Comparison of ENCODE assay signal across 18 mouse cellular contexts in genomic region chr5:136710742-136711141, GRCm38 (mm10). TPM values are rescaled to one million over a fixed set of nuclear protein-coding genes. Genes with fewer than 3 reads are reported as not detected.
DNase-seq lines count a peak whose midpoint lies in the region; ATAC-seq and TF ChIP-seq lines count a peak whose summit lies in the region.
"Had no signal": no experiment of that assay in that cellular context is flagged by ENCODE, and none has a peak within 500 bp of the region (broad histone marks: within the 10 kb centered on the region; RNA-seq: fewer than 3 reads in every experiment).

No protein-coding gene starts in this region.

- no peak for TF ChIP-seq POLR2A in limb, embryonic 14.5 days (IDR thresholded peaks at IDR 0.05; ENCODE audit: borderline replicate concordance, extremely low read depth, insufficient read depth, insufficient read length)

- H3K4me3 ChIP-seq in midbrain, postnatal 0 days (ENCODE audit: low read depth, low read length) = no peak overlapping the region
- H3K4me3 ChIP-seq in midbrain, embryonic 10.5 days = no peak overlapping the region
- no peak overlapping the region for H3K4me3 ChIP-seq in limb, embryonic 14.5 days (replicated peaks; ENCODE audit: low read length)
- H3K4me3 ChIP-seq: embryonic facial prominence, embryonic 15.5 days; forebrain, embryonic 12.5 days; hindbrain, embryonic 12.5 days; layer of hippocampus, adult 2 months had no signal

- no peaks in the 10 kb centered on the region for H3K36me3 ChIP-seq in midbrain, postnatal 0 days (ENCODE audit: insufficient read depth, low read length)
- no peaks in the 10 kb centered on the region for H3K36me3 ChIP-seq in midbrain, embryonic 10.5 days
- H3K36me3 ChIP-seq in limb, embryonic 14.5 days (ENCODE audit: control insufficient read depth, insufficient read depth, low read length) = no peaks in the 10 kb centered on the region
- H3K36me3 ChIP-seq: embryonic facial prominence, embryonic 15.5 days; forebrain, embryonic 12.5 days; hindbrain, embryonic 12.5 days had no signal

- H3K9ac ChIP-seq in midbrain, postnatal 0 days (replicated peaks; ENCODE audit: low read length, poor library complexity, severe bottlenecking) = no peak overlapping the region
- no peak overlapping the region for H3K9ac ChIP-seq in limb, embryonic 14.5 days (ENCODE audit: low read depth, low read length, severe bottlenecking)
- H3K9ac ChIP-seq: embryonic facial prominence, embryonic 15.5 days; forebrain, embryonic 12.5 days; hindbrain, embryonic 12.5 days; liver, embryonic 14.5 days had no signal

- no peaks in the 10 kb centered on the region for H3K9me3 ChIP-seq in midbrain, postnatal 0 days (ENCODE audit: low read length)
- no peaks in the 10 kb centered on the region; the same call in 1 of the 2 replicates for H3K9me3 ChIP-seq in midbrain, embryonic 10.5 days (replicated peaks)
- H3K9me3 ChIP-seq in limb, embryonic 14.5 days (ENCODE audit: control insufficient read depth, low read length) = no peaks in the 10 kb centered on the region
- H3K9me3 ChIP-seq: embryonic facial prominence, embryonic 15.5 days had no signal

- WGBS in midbrain, postnatal 0 days = 46% methylated on average over 4 of the region's 4 CpGs
- 74% methylated on average over 4 of the region's 4 CpGs for WGBS in midbrain, embryonic 10.5 days
- 42% methylated on average over 4 of the region's 4 CpGs for WGBS in limb, embryonic 14.5 days

- no peak for ATAC-seq in midbrain, postnatal 0 days (ENCODE audit: low FRiP score)
- no peak; the same call in 1 of the 2 replicates for ATAC-seq in limb, embryonic 14.5 days (ENCODE audit: low FRiP score, low read depth)

- no peak overlapping the region for H3K27ac ChIP-seq in midbrain, postnatal 0 days (ENCODE audit: low read depth, low read length)
- H3K27ac ChIP-seq in midbrain, embryonic 10.5 days (replicated peaks) = no peak overlapping the region
- H3K27ac ChIP-seq in limb, embryonic 14.5 days (replicated peaks; ENCODE audit: low read depth, low read length) = no peak overlapping the region; the same call in 1 of the 2 replicates
- H3K27ac ChIP-seq: embryonic facial prominence, embryonic 15.5 days; forebrain, embryonic 12.5 days; hindbrain, embryonic 12.5 days; layer of hippocampus, adult 2 months; liver, embryonic 14.5 days had no signal

- no peak overlapping the region for H3K4me2 ChIP-seq in midbrain, postnatal 0 days (ENCODE audit: low read depth, low read length, poor library complexity, severe bottlenecking)
- no peak overlapping the region for H3K4me2 ChIP-seq in limb, embryonic 14.5 days (replicated peaks; ENCODE audit: low read depth, low read length, severe bottlenecking)
- H3K4me2 ChIP-seq: embryonic facial prominence, embryonic 15.5 days; forebrain, embryonic 12.5 days; hindbrain, embryonic 12.5 days had no signal

- DNase-seq in cerebellum, postnatal 14 days = peak; percentile 48 to 70
- no peak for DNase-seq in cerebellum, adult 9-11 months
- DNase-seq in midbrain, postnatal 0 days (ENCODE audit: low spot score) = peak; percentile 46
- no peak for DNase-seq in midbrain, embryonic 10.5 days (ENCODE audit: low spot score)
- peak; percentile 21 for DNase-seq in limb, embryonic 14.5 days (ENCODE audit: low spot score)
- peak; percentile 86 for DNase-seq in lung, postnatal 36 days
- DNase-seq in thymus, postnatal 10 days (ENCODE audit: low spot score in 2 of 2) = no peak
- no peak for DNase-seq in embryo, embryonic 10 days (ENCODE audit: low spot score)
- DNase-seq: adrenal gland, postnatal 10 days; gastrocnemius, postnatal 14 days; kidney, adult 9 months had no signal

- H3K4me1 ChIP-seq in midbrain, postnatal 0 days (ENCODE audit: insufficient read depth, low read length) = no peaks in the 10 kb centered on the region; the same call in 1 of the 2 replicates
- H3K4me1 ChIP-seq in midbrain, embryonic 10.5 days = peaks cover 10% of the 10 kb centered on the region
- peaks cover 14% of the 10 kb centered on the region for H3K4me1 ChIP-seq in limb, embryonic 14.5 days (ENCODE audit: control insufficient read depth, insufficient read depth, low read length)

- TF ChIP-seq CTCF in midbrain, postnatal 0 days (IDR thresholded peaks at IDR 0.05) = no peak

- no peaks in the 10 kb centered on the region for H3K27me3 ChIP-seq in midbrain, postnatal 0 days (ENCODE audit: insufficient read depth, low read length)
- peaks cover 18% of the 10 kb centered on the region for H3K27me3 ChIP-seq in midbrain, embryonic 10.5 days (ENCODE audit: low read depth, poor library complexity, severe bottlenecking)
- H3K27me3 ChIP-seq in limb, embryonic 14.5 days (ENCODE audit: control insufficient read depth, insufficient read depth, low read length) = no peaks in the 10 kb centered on the region; the same call in none of the 2 replicates
- H3K27me3 ChIP-seq: hindbrain, embryonic 12.5 days had no signal

RNA-seq across cellular contexts. Expression of gene Myl10, which starts 17.8 kb away (rescaled TPM):
- total RNA-seq in midbrain, postnatal 0 days (2014; rRNA removed) = not detected in 2 replicates
- not detected in 2 replicates for polyA plus RNA-seq in midbrain, postnatal 0 days (2015; fragmentation: Nextera tagmentation; extraction: Ambion mirVana)
- polyA plus RNA-seq in midbrain, embryonic 10.5 days (2016; fragmentation: Nextera tagmentation; extraction: Ambion mirVana) = not detected in 2 replicates
- polyA plus RNA-seq in limb, embryonic 14.5 days (2012; rRNA removed) = not detected in 2 replicates
- polyA plus RNA-seq in limb, embryonic 14.5 days (2014; fragmentation: Nextera tagmentation; extraction: Ambion mirVana) = not detected in 2 replicates
- total RNA-seq: adrenal gland, postnatal 10 days; layer of hippocampus, adult 2 months; left cerebral cortex, postnatal 10 days had no signal
- polyA plus RNA-seq: embryonic facial prominence, embryonic 15.5 days; forebrain, embryonic 12.5 days; heart, embryonic 14.5 days; hindbrain, embryonic 12.5 days; liver, embryonic 14.5 days had no signal

Comparison
In these comparisons a context has a peak if more than half of its experiments do, and no peak if none do; other contexts are left out.
1. DNase-seq: peak in cerebellum, postnatal 14 days (2 of 2), midbrain, postnatal 0 days (single experiment), limb, embryonic 14.5 days (single experiment) and lung, postnatal 36 days (single experiment); none in cerebellum, adult 9-11 months (single experiment), midbrain, embryonic 10.5 days (single experiment), thymus, postnatal 10 days (0 of 2) and embryo, embryonic 10 days (single experiment).